Mouse (Mus musculus) heart, adult 11 months (tissue): ENCODE measurements around the gene Pptc7.
"Not testable (repeated sequence)": the region's sequence is repeated elsewhere in the genome, so short reads cannot be mapped to it uniquely, and the experiment has no call there.

ENCODE experiments used
- DNase-seq: peaks from one replicate; pipeline ENCODE4 v3.0.0; 2022

Pptc7 gene

GRCm38 (mm10) chr5:122302810-122303745 is 18.9 kb downstream of the Pptc7 start:
- peak; percentile 91 for DNase-seq

- DNase-seq = no peak
These were observed 19.8 kb downstream of the Pptc7 start for GRCm38 (mm10) chr5:122303937-122304336.

- DNase-seq = no peak
These were observed 20.4 kb downstream of the Pptc7 start for GRCm38 (mm10) chr5:122304541-122304940.

GRCm38 (mm10) chr5:122305472-122305871 is 21.3 kb downstream of the Pptc7 start:
- DNase-seq = peak; percentile 87

GRCm38 (mm10) chr5:122306536-122306935 is 22.4 kb downstream of the Pptc7 start:
- DNase-seq = no peak

GRCm38 (mm10) chr5:122310699-122311098 is 26.5 kb downstream of the Pptc7 start:
- DNase-seq = no peak

- peak; percentile 83 for DNase-seq
These were observed 27.5 kb downstream of the Pptc7 start for GRCm38 (mm10) chr5:122311692-122312091.

- no peak for DNase-seq
These were observed 28.2 kb downstream of the Pptc7 start for GRCm38 (mm10) chr5:122312346-122312745.

GRCm38 (mm10) chr5:122312942-122313684 is 28.9 kb downstream of the Pptc7 start:
- no peak for DNase-seq

GRCm38 (mm10) chr5:122314966-122315667 is 31.0 kb downstream of the Pptc7 start:
- peak; percentile 100 for DNase-seq

GRCm38 (mm10) chr5:122317329-122318045 is 33.3 kb downstream of the Pptc7 start:
- DNase-seq = no peak

GRCm38 (mm10) chr5:122318100-122318499 is 33.9 kb downstream of the Pptc7 start:
- peak; percentile 94 for DNase-seq

- DNase-seq = not testable (repeated sequence)
These were observed 34.8 kb downstream of the Pptc7 start for GRCm38 (mm10) chr5:122318976-122319375.

- peak; percentile 93 for DNase-seq
These were observed 35.5 kb downstream of the Pptc7 start for GRCm38 (mm10) chr5:122319474-122320204.

GRCm38 (mm10) chr5:122320205-122320781 is 36.1 kb downstream of the Pptc7 start:
- no peak for DNase-seq

- no peak for DNase-seq
These were observed 39.4 kb downstream of the Pptc7 start for GRCm38 (mm10) chr5:122323523-122323922.

GRCm38 (mm10) chr5:122324608-122325431 is 40.7 kb downstream of the Pptc7 start:
- peak; percentile 96 for DNase-seq

- DNase-seq = no peak
These were observed 41.3 kb downstream of the Pptc7 start for GRCm38 (mm10) chr5:122325477-122325876.

GRCm38 (mm10) chr5:122327283-122327682 is 43.1 kb downstream of the Pptc7 start:
- no peak for DNase-seq

- DNase-seq = no peak
These were observed 46.1 kb downstream of the Pptc7 start for GRCm38 (mm10) chr5:122330269-122330668.
